Mouse (Mus musculus) naive thymus-derived CD4-positive, alpha-beta T cell, adult 2 months (primary cell): ENCODE results near the gene Btn1a1.

Source experiments
- DNase-seq: peaks from one replicate; pipeline ENCODE4 v3.0.0-alpha.2; 2011; ENCODE audit warnings: low read depth

The Btn1a1 gene

GRCm38 (mm10) chr13:23483153-23483552 lies 17.5 kb upstream of the Btn1a1 start:
- DNase-seq: no peak

DNA sequence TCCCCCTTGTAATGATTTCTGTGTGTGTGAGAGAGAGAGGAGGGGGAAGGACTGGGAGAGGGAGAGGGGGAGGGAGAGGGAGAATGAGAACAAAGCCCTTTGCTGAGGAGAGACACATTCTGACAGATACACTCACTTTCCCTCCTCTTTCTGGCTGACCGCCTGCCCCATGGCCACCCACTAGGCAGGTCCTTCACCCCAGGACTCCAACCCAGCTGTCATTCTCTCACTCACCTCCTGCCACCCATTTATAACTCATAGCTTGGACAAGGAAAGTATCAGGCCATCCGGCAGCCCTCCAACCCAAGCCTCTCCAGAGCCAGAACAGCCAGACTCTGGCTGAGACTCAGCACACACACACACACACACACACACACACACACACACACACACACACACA lies 10.0 kb upstream of the Btn1a1 start:
- no peak for DNase-seq

- DNase-seq: peak; percentile 87
Observed at GRCm38 (mm10) chr13:23466911-23467310, 1.2 kb upstream of the Btn1a1 start.

DNA sequence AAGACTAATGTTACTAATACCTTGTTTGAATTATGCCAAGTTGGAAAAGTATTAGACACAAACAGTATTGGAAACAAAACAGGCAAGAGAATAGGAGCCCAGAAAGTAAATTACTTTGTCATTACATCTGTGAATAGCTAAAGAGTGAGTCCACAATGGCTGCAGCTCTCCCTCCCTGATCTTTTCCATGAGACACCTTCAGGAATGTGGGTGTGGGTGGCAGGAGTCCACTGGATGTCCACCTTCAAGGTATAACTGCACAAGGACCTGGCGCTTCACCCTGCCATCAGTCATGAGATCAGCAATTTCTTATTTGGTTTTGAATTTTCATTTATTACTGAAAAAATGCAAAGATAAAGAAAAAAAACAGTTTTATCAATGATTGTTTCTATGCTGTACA lies 605 bp upstream of the Btn1a1 start:
- no peak for DNase-seq

DNA sequence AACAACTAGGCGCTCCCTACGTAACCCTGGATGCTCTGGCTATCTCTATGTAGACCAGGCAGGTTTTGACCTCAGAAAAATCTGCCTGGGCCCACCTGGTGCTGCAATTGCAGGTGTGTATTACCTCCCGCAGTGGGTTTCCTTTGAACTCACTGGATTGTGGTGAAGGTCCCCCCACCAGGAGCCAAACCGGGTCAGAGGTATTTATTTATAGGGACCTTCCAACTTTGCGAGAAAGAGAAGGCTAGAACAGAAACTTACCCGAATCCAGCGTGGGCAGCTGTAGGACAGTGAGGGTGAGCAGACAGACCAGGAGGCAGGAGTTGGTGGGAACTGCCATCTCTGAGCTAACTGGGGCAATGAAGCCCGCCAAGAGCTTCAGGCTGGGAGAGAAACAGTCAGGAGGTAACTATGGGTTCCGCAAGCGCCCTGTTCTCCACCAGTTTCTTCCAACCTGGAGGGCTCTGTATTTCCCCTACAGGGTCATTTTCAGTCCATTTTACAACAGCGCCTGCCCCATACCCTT lies 797 bp downstream of the Btn1a1 start:
- no peak for DNase-seq

DNA sequence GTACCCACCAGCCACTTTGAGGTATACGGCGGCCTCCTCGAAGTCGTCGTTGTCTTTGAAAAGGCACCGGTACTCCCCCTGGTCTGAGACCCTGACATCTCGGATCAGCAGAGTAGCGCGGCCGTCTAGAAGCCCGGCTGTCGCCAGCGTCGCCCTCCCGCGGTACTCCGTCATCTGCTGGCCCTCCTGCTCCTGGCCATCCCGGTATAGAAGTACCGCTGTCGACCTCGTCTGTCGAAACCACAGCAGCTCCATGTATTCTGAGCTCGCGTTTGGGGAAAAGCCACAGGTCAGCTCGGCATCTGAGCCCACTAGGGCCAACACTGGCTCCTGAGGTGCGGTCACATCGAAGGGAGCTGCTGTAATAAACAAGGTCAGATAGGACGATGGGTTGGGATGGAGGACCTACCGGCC lies 1.5 kb downstream of the Btn1a1 start:
- DNase-seq: no peak

- peak; percentile 56 for DNase-seq
Observed at GRCm38 (mm10) chr13:23463381-23464223, 2.1 kb downstream of the Btn1a1 start.

- DNase-seq: no peak
Observed at GRCm38 (mm10) chr13:23462669-23463068, 3.0 kb downstream of the Btn1a1 start.

DNA sequence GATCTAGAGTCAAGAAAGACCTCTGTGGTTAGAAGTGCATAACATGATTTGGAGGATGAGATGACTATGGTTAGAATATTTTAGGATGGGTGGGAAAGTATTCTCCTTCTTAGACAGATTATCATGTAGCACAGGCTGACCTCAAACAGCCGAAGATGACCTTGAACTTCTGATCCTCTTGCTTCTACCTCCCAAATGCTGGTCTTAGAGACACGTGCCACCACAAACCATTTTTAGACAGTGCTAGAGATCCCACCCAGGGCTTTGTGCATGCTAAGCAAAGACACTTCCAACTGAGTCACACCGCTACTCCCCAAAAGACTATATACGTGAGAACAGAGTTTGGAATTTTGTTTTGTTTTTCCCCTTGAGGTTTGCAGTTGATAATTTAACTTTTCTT lies 3.6 kb downstream of the Btn1a1 start:
- no peak for DNase-seq

GRCm38 (mm10) chr13:23459264-23459846 lies 6.3 kb downstream of the Btn1a1 start:
- DNase-seq: no peak

DNA sequence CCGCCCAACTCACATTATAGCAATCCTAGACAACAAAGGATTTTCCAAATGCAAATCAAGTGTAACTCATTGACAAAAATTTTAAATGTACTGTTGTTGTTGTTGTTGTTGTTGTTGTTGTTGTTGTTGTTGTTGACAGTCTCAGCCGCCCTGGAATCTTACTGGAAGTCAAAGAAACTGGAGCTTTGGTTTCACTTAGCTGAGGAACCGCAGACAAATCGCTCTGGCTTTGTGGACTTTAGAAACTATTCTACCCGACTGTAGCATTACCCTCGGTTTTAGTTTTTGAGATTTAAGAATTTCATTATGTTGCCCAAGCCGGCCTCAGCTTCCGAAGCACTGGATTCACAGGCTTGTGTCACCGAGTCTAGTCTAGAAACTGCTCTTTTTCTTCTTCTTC lies 11.8 kb downstream of the Btn1a1 start:
- DNase-seq: peak; percentile 53

DNA sequence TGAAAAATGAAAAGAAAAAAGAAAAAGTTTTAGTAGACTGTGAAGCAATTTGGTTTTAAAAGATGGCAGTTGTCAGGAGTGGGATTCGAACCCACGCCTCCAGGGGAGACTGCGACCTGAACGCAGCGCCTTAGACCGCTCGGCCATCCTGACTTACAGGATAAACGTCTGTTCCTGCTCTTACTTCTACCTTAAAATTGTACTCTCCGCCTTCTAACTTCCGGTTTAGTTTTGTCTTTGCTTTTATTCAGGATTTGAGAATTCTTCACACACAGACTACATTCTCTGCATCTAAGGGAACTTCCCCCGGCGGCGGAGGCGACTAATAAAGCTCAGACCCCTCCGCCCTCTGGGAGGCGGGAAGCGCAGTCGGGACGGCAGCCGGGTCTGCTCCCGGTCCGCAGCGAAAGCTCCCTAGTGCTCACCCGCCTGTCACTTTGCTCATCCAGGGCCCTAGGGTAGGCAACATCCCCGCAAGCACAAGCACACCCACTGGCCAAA lies 12.3 kb downstream of the Btn1a1 start:
- peak; percentile 94 for DNase-seq

- peak; percentile 77 for DNase-seq
Observed at GRCm38 (mm10) chr13:23450398-23450797, 15.3 kb downstream of the Btn1a1 start.

GRCm38 (mm10) chr13:23449235-23450095 lies 16.2 kb downstream of the Btn1a1 start:
- DNase-seq: peak; percentile 57

- DNase-seq: no peak
Observed at GRCm38 (mm10) chr13:23448758-23449157, 16.9 kb downstream of the Btn1a1 start.

- DNase-seq: peak; percentile 89
Observed at GRCm38 (mm10) chr13:23446498-23446952, 19.2 kb downstream of the Btn1a1 start.

DNA sequence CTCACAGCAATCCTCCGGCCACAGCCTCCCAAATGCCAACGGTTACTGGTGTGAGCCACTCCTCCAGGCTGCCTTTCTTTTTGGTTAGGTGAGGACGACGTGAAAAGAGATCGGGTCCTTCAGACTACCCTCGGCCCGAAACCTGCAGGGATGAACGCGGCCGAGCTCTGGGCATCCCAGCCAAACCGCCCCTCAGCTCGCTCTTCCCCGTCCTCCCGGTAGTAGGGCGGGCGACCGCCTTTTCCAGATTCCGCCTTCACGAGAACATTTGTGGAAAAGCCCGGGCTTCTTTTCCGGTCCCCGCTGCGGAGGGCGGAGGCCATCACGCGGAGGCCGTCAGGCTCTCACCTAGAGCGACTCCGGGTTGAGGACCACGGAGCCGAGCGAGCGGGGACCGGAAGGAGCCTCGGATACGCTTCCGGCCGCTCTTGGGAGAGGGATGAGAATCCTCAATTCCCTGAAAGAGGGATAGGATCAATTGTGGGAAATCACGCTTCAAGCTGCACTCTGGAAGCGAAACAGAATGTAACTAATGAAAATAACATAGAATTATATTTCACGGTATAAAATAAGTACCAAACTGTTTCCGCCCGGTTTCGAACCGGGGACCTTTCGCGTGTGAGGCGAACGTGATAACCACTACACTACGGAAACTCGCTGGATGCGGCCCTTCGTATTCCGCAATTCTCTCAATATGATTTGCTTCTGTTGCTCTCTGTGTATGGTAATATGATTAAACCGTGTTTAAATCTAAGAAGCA lies 20.0 kb downstream of the Btn1a1 start:
- peak; percentile 96 for DNase-seq

- no peak for DNase-seq
Observed at GRCm38 (mm10) chr13:23445156-23445555, 20.5 kb downstream of the Btn1a1 start.

DNA sequence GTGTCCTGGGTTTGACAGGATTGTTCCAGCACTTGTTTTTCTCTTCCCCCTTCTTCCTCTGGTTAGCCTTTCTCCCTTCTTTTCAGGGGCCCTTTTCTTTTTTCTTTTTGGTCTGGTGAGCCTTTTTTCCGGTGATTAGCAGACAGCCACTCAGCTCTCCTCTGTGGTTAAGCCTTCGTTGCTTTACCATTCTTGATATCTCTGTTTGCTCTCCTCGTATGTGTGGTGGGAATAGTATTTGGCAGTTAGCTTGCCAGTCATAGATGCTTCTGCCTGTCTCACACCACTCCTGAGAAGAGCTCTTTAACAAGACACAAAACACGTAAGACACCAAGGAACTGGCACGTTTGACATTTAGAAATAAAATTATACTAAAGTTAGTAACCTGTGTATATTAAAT lies 21.2 kb downstream of the Btn1a1 start:
- DNase-seq: no peak

GRCm38 (mm10) chr13:23439901-23440300 lies 25.8 kb downstream of the Btn1a1 start:
- DNase-seq: no peak

DNA sequence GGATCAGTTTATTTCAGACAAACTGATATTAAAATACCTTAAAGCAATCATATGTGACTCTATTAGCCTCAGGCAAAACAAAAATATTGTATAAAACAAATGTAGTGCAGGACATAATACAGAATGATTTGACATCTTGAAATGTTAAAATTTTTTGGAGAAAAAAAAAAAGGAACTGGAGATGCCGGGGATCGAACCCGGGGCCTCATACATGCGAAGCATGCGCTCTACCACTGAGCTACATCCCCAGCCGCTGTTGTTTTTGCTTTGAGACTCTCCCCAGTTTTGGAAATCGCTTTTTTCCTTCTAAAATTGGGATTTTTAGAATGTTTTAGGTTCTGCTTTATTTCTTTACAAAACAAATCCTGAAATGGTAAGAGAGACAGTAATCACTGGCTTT lies 27.2 kb downstream of the Btn1a1 start:
- DNase-seq: peak; percentile 70
